Mouse (Mus musculus) lung, postnatal 4 days (tissue): ENCODE results near the gene Chga.

Experiments used
- DNase-seq, 2 experiments: peaks; one replicate each; pipeline ENCODE4 v3.0.0; 2021

Chga gene

DNA sequence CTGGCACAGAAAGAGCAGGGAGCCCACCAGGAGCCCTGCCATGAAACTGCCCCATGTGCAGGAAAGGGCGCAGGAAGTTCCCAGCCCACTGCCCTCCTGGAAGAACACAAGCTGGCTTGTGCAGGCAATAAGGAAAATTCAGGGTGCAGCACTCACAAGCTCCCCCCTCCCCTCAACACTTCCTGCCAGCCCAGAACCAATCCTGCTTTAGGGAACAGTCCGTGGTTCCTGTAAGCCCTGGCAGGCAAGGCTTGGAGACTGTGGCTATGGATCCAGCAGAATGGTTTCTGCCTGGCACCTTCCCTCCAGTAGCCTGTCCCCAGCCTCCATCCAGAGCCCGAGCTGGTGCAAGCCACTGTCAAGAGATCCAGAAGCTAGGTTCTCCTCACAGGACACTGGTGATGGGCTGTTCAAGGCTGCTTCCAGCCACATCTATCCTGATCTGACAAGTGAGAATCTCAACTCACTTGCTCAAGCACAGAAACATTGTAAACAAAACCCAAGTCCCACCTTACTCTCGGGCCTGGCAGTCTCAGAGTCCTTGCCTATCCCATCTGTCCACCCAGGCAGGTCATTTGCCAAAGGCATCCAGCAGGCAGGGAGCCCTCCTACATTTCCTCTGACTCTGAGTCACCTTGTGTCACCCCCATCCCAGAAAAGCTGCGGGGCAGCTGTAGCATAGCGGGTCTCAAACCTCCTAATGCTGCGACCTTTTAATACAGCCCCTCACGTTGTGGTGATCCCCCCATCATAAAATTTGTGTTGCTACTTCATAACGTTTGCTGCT, 47.7 kb downstream of the Chga start:
- DNase-seq, result no peak

DNA sequence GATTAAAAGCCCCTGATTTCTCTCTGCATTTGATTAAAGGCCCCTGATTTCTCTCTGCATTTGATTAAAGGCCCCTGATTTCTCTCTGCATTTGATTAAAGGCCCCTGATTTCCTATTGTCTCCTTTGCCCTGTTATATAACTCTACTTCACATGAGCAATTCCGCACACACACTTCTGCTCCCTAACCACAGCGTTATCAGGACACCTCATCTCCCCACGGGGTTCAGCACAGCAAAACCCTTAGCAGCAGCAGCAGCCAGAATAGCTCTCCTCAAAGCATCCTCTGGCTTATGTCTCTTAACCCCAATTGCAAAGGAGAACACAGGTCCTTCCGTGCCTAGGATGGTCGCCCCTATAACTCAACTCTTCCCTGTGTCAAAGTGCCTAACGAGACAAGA, 50.8 kb downstream of the Chga start:
- DNase-seq, result no peak

DNA sequence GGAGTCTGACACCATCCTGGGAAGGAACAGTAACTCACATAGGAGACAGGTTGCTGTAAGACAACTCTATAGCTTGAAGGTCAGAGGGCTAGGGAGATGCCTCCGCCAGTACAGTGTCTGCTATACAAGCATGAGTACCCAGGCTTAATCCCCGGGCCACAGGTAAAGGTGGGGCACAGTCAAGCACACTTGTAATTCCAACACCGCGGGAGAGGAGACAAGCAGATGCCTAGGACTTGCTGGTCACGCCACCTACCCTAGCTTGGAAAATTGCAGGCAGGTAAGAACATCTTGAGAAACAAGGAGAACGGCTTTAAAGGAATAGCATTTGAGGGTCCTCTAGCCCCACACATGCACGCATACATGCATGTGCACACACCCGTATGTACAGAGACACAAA, 52.3 kb downstream of the Chga start:
- DNase-seq, result peak in 1 of 2 experiments; percentile 49

DNA sequence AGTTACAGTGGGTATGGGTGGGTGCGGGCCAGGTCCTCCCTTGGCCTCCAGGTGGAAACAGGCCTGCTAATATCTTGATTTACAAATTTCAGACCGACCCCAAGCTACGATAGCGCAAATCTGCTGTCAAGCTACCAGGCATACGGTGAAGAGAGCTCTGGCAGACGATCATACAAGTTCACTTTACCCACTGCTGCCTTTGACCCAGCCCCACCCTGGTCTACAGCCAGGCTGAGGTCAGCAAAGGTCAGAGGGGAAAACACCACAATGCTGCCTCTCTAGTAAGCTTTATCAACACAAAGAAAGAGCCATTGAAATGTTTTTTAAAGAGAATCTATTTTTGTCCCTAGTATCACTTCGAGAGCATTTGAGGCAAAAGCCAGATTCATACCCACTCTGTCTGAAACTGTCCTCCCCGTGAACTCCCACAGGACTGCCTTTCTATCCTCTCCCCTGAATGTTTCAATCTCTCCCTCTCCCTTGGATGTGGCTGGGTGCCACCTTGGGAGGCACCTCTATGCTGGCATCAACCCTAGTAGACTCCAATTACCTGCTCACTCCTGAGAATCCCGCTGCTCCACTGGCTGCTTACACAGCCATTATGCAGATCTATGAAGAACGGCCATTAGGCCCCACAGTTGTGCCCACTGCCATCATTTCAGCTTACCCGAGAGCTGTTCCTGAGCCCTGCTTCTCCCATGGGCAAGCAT, 53.2 kb downstream of the Chga start:
- DNase-seq, result no peak

DNA sequence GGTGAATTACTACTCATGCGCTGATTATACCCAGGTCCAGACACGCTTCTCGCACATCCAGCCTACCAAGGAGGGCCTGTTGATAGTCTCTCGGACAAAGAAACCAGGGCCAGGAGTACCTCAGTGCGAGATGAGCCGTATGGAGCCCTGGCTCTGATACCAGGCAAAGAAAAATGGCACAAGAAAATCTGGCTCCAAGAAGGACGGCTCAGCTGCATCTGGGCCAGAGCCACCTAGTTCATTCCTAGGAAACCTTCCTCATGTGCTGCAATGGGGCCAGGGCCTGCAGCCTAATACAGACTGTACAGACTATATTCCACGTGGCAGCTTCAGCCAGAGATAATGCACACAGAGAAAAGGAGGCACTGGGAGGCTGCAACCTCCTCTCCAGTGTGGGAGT, 56.2 kb downstream of the Chga start:
- no peak for DNase-seq

DNA sequence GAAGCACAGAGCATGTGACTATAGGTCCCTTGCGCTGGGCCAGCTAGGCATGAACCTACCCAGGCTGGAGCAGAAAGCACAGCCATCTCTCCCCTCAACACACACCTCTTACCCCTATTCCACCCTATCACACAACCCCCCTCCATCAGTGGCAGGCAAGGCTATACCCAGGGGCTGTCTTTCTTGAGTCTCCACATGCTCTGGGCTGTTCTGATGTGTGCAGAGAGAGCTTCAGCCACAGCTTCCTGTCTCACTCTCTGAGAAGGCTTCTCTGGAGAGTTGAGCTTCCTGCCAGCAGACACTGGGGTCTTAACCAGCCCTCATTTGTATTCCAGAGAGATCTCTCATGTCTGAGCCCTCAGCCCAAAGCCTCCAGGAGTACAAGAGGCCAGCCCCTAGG, 57.7 kb downstream of the Chga start:
- DNase-seq, result no peak

DNA sequence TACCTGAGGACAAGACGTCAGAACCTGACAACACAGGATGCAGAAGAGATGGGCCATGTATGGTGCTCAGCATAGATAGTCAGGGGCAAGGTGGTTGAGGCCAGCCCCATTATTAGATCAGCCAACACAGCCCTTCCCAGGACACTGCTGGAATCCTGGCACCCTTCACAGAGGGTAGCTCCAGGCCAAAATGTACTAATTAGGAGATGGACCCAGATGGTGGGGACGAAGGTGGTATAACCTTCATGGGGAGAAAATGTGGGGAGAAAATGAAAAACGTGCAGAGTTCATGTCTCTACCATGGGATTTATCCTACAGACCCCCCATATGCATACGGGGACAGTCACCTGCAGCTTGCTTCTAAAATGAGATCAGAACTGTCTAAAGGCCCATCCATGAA, 58.6 kb downstream of the Chga start:
- no peak for DNase-seq
